Mouse (Mus musculus): Measurements from ENCODE around the gene Olfr1364. TPM values are rescaled to one million over a fixed set of nuclear protein-coding genes. Genes with fewer than 3 reads are reported as not detected.

Gene Olfr1364
- not detected in 2 replicates for polyA plus RNA-seq (2015; fragmentation: Nextera tagmentation; extraction: Ambion mirVana)

GRCm38 (mm10) chr13:21581659-21582058 lies at the start of gene Olfr1364:
Gene Olfr1364, minus strand, starts transcription at chr13:21581759.

GRCm38 (mm10) chr13:21613922-21614321 lies 32.4 kb upstream of the Olfr1364 start, which contains the start of gene Olfr1362:
Gene Olfr1362, minus strand, starts transcription at chr13:21614022.

GRCm38 (mm10) chr13:21559793-21560192 lies 21.8 kb downstream of the Olfr1364 start, which contains the start of gene Olfr1535:
Gene Olfr1535, minus strand, starts transcription at chr13:21559893.

GRCm38 (mm10) chr13:21542708-21543107 lies 38.9 kb downstream of the Olfr1364 start, which contains the start of gene Olfr1366:
Gene Olfr1366, minus strand, starts transcription at chr13:21542808.

GRCm38 (mm10) chr13:21530781-21531201 lies 50.8 kb downstream of the Olfr1364 start, which contains the start of gene Zkscan8:
Gene Zkscan8, minus strand, starts transcription at chr13:21531120.

Other genes starting within 250 kb of the Olfr1364 start
- not detected in 2 replicates for gene Olfr1367, start 234.8 kb downstream of the Olfr1364 start, polyA plus RNA-seq (2015; fragmentation: Nextera tagmentation; extraction: Ambion mirVana)
- 7.2 and 7.6 TPM in 2 replicates for gene Zscan12, start 218.9 kb downstream of the Olfr1364 start, polyA plus RNA-seq (2015; fragmentation: Nextera tagmentation; extraction: Ambion mirVana)
- gene Zkscan3, start 179.0 kb downstream of the Olfr1364 start, polyA plus RNA-seq (2015; fragmentation: Nextera tagmentation; extraction: Ambion mirVana): 44.7 and 45.6 TPM in 2 replicates
- gene Pgbd1, start 140.7 kb downstream of the Olfr1364 start, polyA plus RNA-seq (2015; fragmentation: Nextera tagmentation; extraction: Ambion mirVana): 1.4 and 1.9 TPM in 2 replicates
- 20.9 and 22.4 TPM in 2 replicates for gene Zscan26, start 128.0 kb downstream of the Olfr1364 start, polyA plus RNA-seq (2015; fragmentation: Nextera tagmentation; extraction: Ambion mirVana)
- 3.3 and 4.2 TPM in 2 replicates for gene Nkapl, start 113.2 kb downstream of the Olfr1364 start, polyA plus RNA-seq (2015; fragmentation: Nextera tagmentation; extraction: Ambion mirVana)
- gene Zkscan4, start 102.9 kb downstream of the Olfr1364 start, polyA plus RNA-seq (2015; fragmentation: Nextera tagmentation; extraction: Ambion mirVana): 7.6 and 9.4 TPM in 2 replicates
- not detected in 2 replicates for gene Gm10065, start 102.3 kb downstream of the Olfr1364 start, polyA plus RNA-seq (2015; fragmentation: Nextera tagmentation; extraction: Ambion mirVana)
- gene AK157302, start 86.5 kb downstream of the Olfr1364 start, polyA plus RNA-seq (2015; fragmentation: Nextera tagmentation; extraction: Ambion mirVana): 0.37 and 0.65 TPM in 2 replicates
- 9.1 and 11.5 TPM in 2 replicates for gene Gm11273, start 80.3 kb downstream of the Olfr1364 start, polyA plus RNA-seq (2015; fragmentation: Nextera tagmentation; extraction: Ambion mirVana)
- gene Zkscan8, start 50.6 kb downstream of the Olfr1364 start, polyA plus RNA-seq (2015; fragmentation: Nextera tagmentation; extraction: Ambion mirVana): 3.5 and 4.0 TPM in 2 replicates
- 0.14 and 0.17 TPM in 2 replicates for gene Olfr1366, start 39.0 kb downstream of the Olfr1364 start, polyA plus RNA-seq (2015; fragmentation: Nextera tagmentation; extraction: Ambion mirVana)
- gene Olfr1535, start 21.9 kb downstream of the Olfr1364 start, polyA plus RNA-seq (2015; fragmentation: Nextera tagmentation; extraction: Ambion mirVana): 0.09 and 0.11 TPM in 2 replicates
- not detected in 2 replicates for gene Olfr1362, start 32.3 kb upstream of the Olfr1364 start, polyA plus RNA-seq (2015; fragmentation: Nextera tagmentation; extraction: Ambion mirVana)
- not detected in 2 replicates for gene Olfr11, start 60.8 kb upstream of the Olfr1364 start, polyA plus RNA-seq (2015; fragmentation: Nextera tagmentation; extraction: Ambion mirVana)
- not detected in 2 replicates for gene Olfr1361, start 81.6 kb upstream of the Olfr1364 start, polyA plus RNA-seq (2015; fragmentation: Nextera tagmentation; extraction: Ambion mirVana)
- gene Olfr1360, start 95.6 kb upstream of the Olfr1364 start, polyA plus RNA-seq (2015; fragmentation: Nextera tagmentation; extraction: Ambion mirVana): not detected in 2 replicates
- gene Olfr1359, start 116.4 kb upstream of the Olfr1364 start, polyA plus RNA-seq (2015; fragmentation: Nextera tagmentation; extraction: Ambion mirVana): not detected in 2 replicates
- not detected in 2 replicates for gene Hist1h2bl, start 134.4 kb upstream of the Olfr1364 start, polyA plus RNA-seq (2015; fragmentation: Nextera tagmentation; extraction: Ambion mirVana)
- 2.3 and 6.6 TPM in 2 replicates for gene Hist1h2ai, start 134.7 kb upstream of the Olfr1364 start, polyA plus RNA-seq (2015; fragmentation: Nextera tagmentation; extraction: Ambion mirVana)
- gene Hist1h3h, start 135.9 kb upstream of the Olfr1364 start, polyA plus RNA-seq (2015; fragmentation: Nextera tagmentation; extraction: Ambion mirVana): 0.86 TPM in 1 of 2 replicates, not detected in the other
- 0.49 TPM in 1 of 2 replicates, not detected in the other for gene Hist1h2bm, start 140.3 kb upstream of the Olfr1364 start, polyA plus RNA-seq (2015; fragmentation: Nextera tagmentation; extraction: Ambion mirVana)
- 0.21 TPM in 1 of 2 replicates, not detected in the other for gene Hist1h4j, start 153.3 kb upstream of the Olfr1364 start, polyA plus RNA-seq (2015; fragmentation: Nextera tagmentation; extraction: Ambion mirVana)
- gene Hist1h4k, start 168.7 kb upstream of the Olfr1364 start, polyA plus RNA-seq (2015; fragmentation: Nextera tagmentation; extraction: Ambion mirVana): 1.3 and 1.8 TPM in 2 replicates
- 3.2 and 4.2 TPM in 2 replicates for gene Hist1h2ak, start 172.1 kb upstream of the Olfr1364 start, polyA plus RNA-seq (2015; fragmentation: Nextera tagmentation; extraction: Ambion mirVana)
- 0.58 TPM in 1 of 2 replicates, not detected in the other for gene Hist1h2bn, start 172.4 kb upstream of the Olfr1364 start, polyA plus RNA-seq (2015; fragmentation: Nextera tagmentation; extraction: Ambion mirVana)
- 2.4 and 2.9 TPM in 2 replicates for gene Hist1h1b, start 198.9 kb upstream of the Olfr1364 start, polyA plus RNA-seq (2015; fragmentation: Nextera tagmentation; extraction: Ambion mirVana)
- gene Hist1h3i, start 201.6 kb upstream of the Olfr1364 start, polyA plus RNA-seq (2015; fragmentation: Nextera tagmentation; extraction: Ambion mirVana): 12.2 and 12.5 TPM in 2 replicates
- gene Hist1h2an, start 205.5 kb upstream of the Olfr1364 start, polyA plus RNA-seq (2015; fragmentation: Nextera tagmentation; extraction: Ambion mirVana): 2.3 and 3.8 TPM in 2 replicates
- gene Hist1h2bp, start 205.7 kb upstream of the Olfr1364 start, polyA plus RNA-seq (2015; fragmentation: Nextera tagmentation; extraction: Ambion mirVana): 0.71 TPM in 1 of 2 replicates, not detected in the other
- 1.8 and 3.8 TPM in 2 replicates for gene Hist1h2bq, start 228.4 kb upstream of the Olfr1364 start, polyA plus RNA-seq (2015; fragmentation: Nextera tagmentation; extraction: Ambion mirVana)
- not detected in 2 replicates for gene Hist1h2ao, start 228.7 kb upstream of the Olfr1364 start, polyA plus RNA-seq (2015; fragmentation: Nextera tagmentation; extraction: Ambion mirVana)
- gene Hist1h4m, start 230.0 kb upstream of the Olfr1364 start, polyA plus RNA-seq (2015; fragmentation: Nextera tagmentation; extraction: Ambion mirVana): not detected in 2 replicates